In genomic region chr8:47874497-47875178, GRCm38 (mm10) we compare ENCODE assay signal across 25 mouse cellular contexts. TPM values are rescaled to one million over a fixed set of nuclear protein-coding genes. Genes with fewer than 3 reads are reported as not detected.
DNase-seq lines count a peak whose midpoint lies in the region; ATAC-seq and TF ChIP-seq lines count a peak whose summit lies in the region.
"Had no signal": no experiment of that assay in that cellular context is flagged by ENCODE, and none has a peak within 500 bp of the region (broad histone marks: within the 10 kb centered on the region; RNA-seq: fewer than 3 reads in every experiment).

No protein-coding gene starts in this region.

- in situ Hi-C loops in Patski (cut with MboI; ENCODE audit: low pct_unique_long_range_greater_than_20kb) = loop anchor here (5.0 kb wide), 2 partner anchors 58 to 143 kb away; no protein-coding TSS in a partner anchor

- no peak for TF ChIP-seq CTCF in MEL (IDR thresholded peaks at IDR 0.05 in 2 of 3, conservative IDR thresholded peaks at IDR 0.05 in 1 of 3; ENCODE audit: control insufficient read depth in 1 of 3, insufficient read depth in 1 of 3, low read depth in 2 of 3, low read length in 3 of 3, poor library complexity in 1 of 3, severe bottlenecking in 1 of 3)
- no peak for TF ChIP-seq CTCF in Patski (IDR thresholded peaks at IDR 0.05)

- H3K36me3 ChIP-seq in MEL (ENCODE audit: control insufficient read depth in 1 of 2, insufficient read depth in 2 of 2, low read length in 2 of 2) = peaks cover 0 to under 1% of the 10 kb centered on the region in 2 experiments; a peak in 1 of 4 replicates
- peaks cover 30% of the 10 kb centered on the region for H3K36me3 ChIP-seq in intestine, embryonic 14.5 days (ENCODE audit: control insufficient read depth, insufficient read depth, low read length)
- peaks cover 3% of the 10 kb centered on the region; the same call in 1 of the 2 replicates for H3K36me3 ChIP-seq in liver, embryonic 11.5 days (ENCODE audit: control insufficient read depth, insufficient read depth, low read length)

- no peak for TF ChIP-seq RAD21 in MEL (IDR thresholded peaks at IDR 0.05; ENCODE audit: low read depth, low read length)

- TF ChIP-seq POLR2A in MEL (IDR thresholded peaks at IDR 0.05; ENCODE audit: control insufficient read depth in 1 of 2, insufficient read depth in 1 of 2, low read depth in 1 of 2, low read length in 2 of 2, poor library complexity in 1 of 2) = no peak

- H3K4me1 ChIP-seq in MEL (ENCODE audit: control insufficient read depth in 1 of 2, insufficient read depth in 2 of 2, low read length in 2 of 2) = no peaks in the 10 kb centered on the region
- H3K4me1 ChIP-seq in intestine, embryonic 14.5 days (replicated peaks; ENCODE audit: control insufficient read depth, insufficient read depth, low read length) = no peaks in the 10 kb centered on the region
- H3K4me1 ChIP-seq in liver, embryonic 11.5 days (replicated peaks; ENCODE audit: control insufficient read depth, insufficient read depth, low read length) = no peaks in the 10 kb centered on the region
- H3K4me1 ChIP-seq: forebrain, embryonic 10.5 days; hindbrain, embryonic 12.5 days had no signal

- POLR2A ChIA-PET in Patski (lab: Charles Lee) = no interaction called here

- H3K4me3 ChIP-seq in MEL (ENCODE audit: control insufficient read depth in 1 of 2, insufficient read depth in 1 of 2, low read depth in 2 of 2, low read length in 2 of 2) = no peak overlapping the region
- H3K4me3 ChIP-seq in intestine, embryonic 14.5 days (ENCODE audit: low read depth, low read length) = no peak overlapping the region
- H3K4me3 ChIP-seq in liver, embryonic 11.5 days (ENCODE audit: low read depth, low read length) = no peak overlapping the region
- H3K4me3 ChIP-seq: embryonic facial prominence, embryonic 10.5 days; erythroblast, embryonic 14.5 days; forebrain, embryonic 10.5 days; hindbrain, embryonic 12.5 days had no signal

- CTCF ChIA-PET in Patski (lab: Charles Lee) = interaction anchor here (0.7 to 1.6 kb wide), 4 partner anchors 46 to 142 kb away, joined by 3 to 4 read pairs (median 4); no protein-coding TSS in a partner anchor

- DNase-seq in MEL (ENCODE audit: low read depth, low spot score) = peak; percentile 17
- DNase-seq in Patski (ENCODE audit: low read depth, low spot score) = peak; percentile 37
- DNase-seq in intestine, embryonic 14.5 days (ENCODE audit: low spot score) = no peak
- no peak for DNase-seq in liver, embryonic 11.5 days (ENCODE audit: low spot score)
- DNase-seq in layer of hippocampus, adult 11-12 months (ENCODE audit: low spot score) = no peak
- DNase-seq in kidney, postnatal 4 days = no peak
- DNase-seq: adrenal gland, adult 2 months; adrenal gland, postnatal 36 days; cerebellum, adult 2 months; cerebellum, postnatal 10 days; gastrocnemius, postnatal 36 days; heart, adult 11 months; heart, postnatal 10 days; heart, postnatal 4 days had no signal

- H3K27me3 ChIP-seq in MEL (ENCODE audit: control insufficient read depth in 1 of 2, insufficient read depth in 2 of 2, low read length in 2 of 2) (no peaks in the 10 kb centered on the region), Patski (no peaks in the 10 kb centered on the region)
- no peaks in the 10 kb centered on the region for H3K27me3 ChIP-seq in intestine, embryonic 14.5 days (replicated peaks; ENCODE audit: control insufficient read depth, insufficient read depth, low read length)
- no peaks in the 10 kb centered on the region for H3K27me3 ChIP-seq in liver, embryonic 11.5 days (replicated peaks; ENCODE audit: control insufficient read depth, insufficient read depth, low read length)
- H3K27me3 ChIP-seq: CH12.LX; hindbrain, embryonic 12.5 days had no signal

- H3K9me3 ChIP-seq in MEL (replicated peaks; ENCODE audit: insufficient read depth, low read length) = no peaks in the 10 kb centered on the region
- H3K9me3 ChIP-seq in intestine, embryonic 14.5 days (ENCODE audit: control insufficient read depth, low read length) = no peaks in the 10 kb centered on the region
- no peaks in the 10 kb centered on the region for H3K9me3 ChIP-seq in liver, embryonic 11.5 days (ENCODE audit: control insufficient read depth, low read length)
- H3K9me3 ChIP-seq: embryonic facial prominence, embryonic 10.5 days; forebrain, embryonic 10.5 days; hindbrain, embryonic 12.5 days had no signal

- peak; percentile 64 for ATAC-seq in Patski
- ATAC-seq in intestine, embryonic 14.5 days (replicated peaks; ENCODE audit: low FRiP score, low TSS enrichment, low read depth) = peak; percentile 57
- ATAC-seq in megakaryocyte progenitor cell, adult 5-6 weeks (replicated peaks; ENCODE audit: poor library complexity) = peak; percentile 13; the same call in 1 of the 2 replicates
- no peak for ATAC-seq in liver, embryonic 11.5 days (replicated peaks; ENCODE audit: low FRiP score)
- ATAC-seq: forebrain, embryonic 14.5 days; hindbrain, postnatal 0 days had no signal

- 57% methylated on average over 13 of the region's 13 CpGs for WGBS in intestine, embryonic 14.5 days
- 70% methylated on average over 13 of the region's 13 CpGs for WGBS in liver, embryonic 11.5 days

- H3K9ac ChIP-seq in MEL (ENCODE audit: control insufficient read depth, low read depth, low read length, poor library complexity, severe bottlenecking) = no peak overlapping the region
- no peak overlapping the region for H3K9ac ChIP-seq in intestine, embryonic 14.5 days (ENCODE audit: low read length)
- no peak overlapping the region for H3K9ac ChIP-seq in liver, embryonic 11.5 days (ENCODE audit: low read depth, low read length)
- H3K9ac ChIP-seq: hindbrain, embryonic 12.5 days had no signal

- no peak overlapping the region for H3K27ac ChIP-seq in MEL (ENCODE audit: control insufficient read depth, low read depth, low read length)
- 0 out of 2 replicates have a peak overlapping the region, but pooled peaks have one; percentile 16 for H3K27ac ChIP-seq in intestine, embryonic 14.5 days (ENCODE audit: low read depth)
- no peak overlapping the region for H3K27ac ChIP-seq in liver, embryonic 11.5 days (ENCODE audit: low read depth, low read length)
- H3K27ac ChIP-seq: embryonic facial prominence, embryonic 10.5 days; forebrain, embryonic 10.5 days; hindbrain, embryonic 12.5 days; hindbrain, postnatal 0 days had no signal

- H3K79me2 ChIP-seq in MEL (ENCODE audit: control insufficient read depth, insufficient read depth, low read length, poor library complexity) = no peaks in the 10 kb centered on the region

- TF ChIP-seq EP300 in MEL (IDR thresholded peaks at IDR 0.05; ENCODE audit: low read depth in 1 of 2, low read length in 2 of 2) = peak; percentile 15 to 61; a peak in 1 of 4 replicates

- H3K4me2 ChIP-seq in intestine, embryonic 14.5 days (ENCODE audit: low read length) = no peak overlapping the region
- no peak overlapping the region for H3K4me2 ChIP-seq in liver, embryonic 11.5 days
- H3K4me2 ChIP-seq: hindbrain, embryonic 12.5 days had no signal

TF ChIP-seq in MEL, 35 proteins besides CTCF, POLR2A, EP300 and RAD21:
- no peak for TF ChIP-seq GABPA (IDR thresholded peaks at IDR 0.05; ENCODE audit: low read depth, low read length)
- TF ChIP-seq POLR2AphosphoS2 (IDR thresholded peaks at IDR 0.05; ENCODE audit: low read length) = no peak
- peak; percentile 44; the same call in 1 of the 2 replicates for TF ChIP-seq BHLHE40 (IDR thresholded peaks at IDR 0.05; ENCODE audit: borderline replicate concordance, low read depth, low read length)
- TF ChIP-seq E2F4 (IDR thresholded peaks at IDR 0.05; ENCODE audit: borderline replicate concordance, low read depth, low read length) = no peak
- no peak for TF ChIP-seq CHD1 (IDR thresholded peaks at IDR 0.05; ENCODE audit: low read depth, low read length)
- no peak for TF ChIP-seq MAFK (IDR thresholded peaks at IDR 0.05; ENCODE audit: borderline replicate concordance, low read depth, low read length)
- peak; percentile 49; the same call in 1 of the 2 replicates for TF ChIP-seq MAX (IDR thresholded peaks at IDR 0.05; ENCODE audit: low read length)
- no peak for TF ChIP-seq UBTF (IDR thresholded peaks at IDR 0.05; ENCODE audit: borderline replicate concordance, insufficient read depth, low read depth, low read length)
- peak; percentile 32; the same call in 1 of the 2 replicates for TF ChIP-seq TCF12 (IDR thresholded peaks at IDR 0.05; ENCODE audit: low read depth, low read length)
- no peak for TF ChIP-seq CHD2 (IDR thresholded peaks at IDR 0.05; ENCODE audit: low read length)

RNA-seq across cellular contexts. Expression of gene Cldn22, which starts 50.4 kb away (rescaled TPM):
- not detected in 2 replicates for total RNA-seq in MEL (2012; rRNA removed)
- polyA plus RNA-seq in MEL (2012; ENCODE audit: insufficient read depth in 1 of 2, insufficient read length in 2 of 2, low read depth in 1 of 2, low replicate concordance in 2 of 2, missing spikeins in 1 of 2) (not detected), Patski (2021) (not detected)
- polyA plus RNA-seq in intestine, embryonic 14.5 days (2014; fragmentation: Nextera tagmentation; extraction: Ambion mirVana) = not detected in 2 replicates
- total RNA-seq in megakaryocyte progenitor cell, adult 5-6 weeks (2015) = not detected in 2 replicates
- total RNA-seq in megakaryocyte progenitor cell, adult 5-6 weeks (2017) = not detected in 2 replicates
- not detected in 2 replicates for polyA plus RNA-seq in liver, embryonic 11.5 days (2014; fragmentation: Nextera tagmentation; extraction: Ambion mirVana)
- total RNA-seq: CH12.LX; heart, postnatal 10 days; heart, postnatal 4 days; hindbrain, postnatal 0 days had no signal
- polyA plus RNA-seq: embryonic facial prominence, embryonic 10.5 days; embryonic facial prominence, embryonic 14.5 days; erythroblast, embryonic 14.5 days; forebrain, embryonic 10.5 days; forebrain, embryonic 14.5 days; heart, embryonic 14.5 days; hindbrain, embryonic 12.5 days; hindbrain, postnatal 0 days had no signal

RNA-seq across cellular contexts. Expression of gene Cldn24, which starts 52.7 kb away (rescaled TPM):
- total RNA-seq in MEL (2012; rRNA removed) = not detected in 2 replicates
- polyA plus RNA-seq in MEL (2012; ENCODE audit: insufficient read depth in 1 of 2, insufficient read length in 2 of 2, low read depth in 1 of 2, low replicate concordance in 2 of 2, missing spikeins in 1 of 2) (not detected), Patski (2021) (0.09 TPM)
- not detected in 2 replicates for polyA plus RNA-seq in intestine, embryonic 14.5 days (2014; fragmentation: Nextera tagmentation; extraction: Ambion mirVana)
- total RNA-seq in megakaryocyte progenitor cell, adult 5-6 weeks (2015) = not detected in 2 replicates
- not detected in 2 replicates for total RNA-seq in megakaryocyte progenitor cell, adult 5-6 weeks (2017)
- polyA plus RNA-seq in liver, embryonic 11.5 days (2014; fragmentation: Nextera tagmentation; extraction: Ambion mirVana) = not detected in 2 replicates
- total RNA-seq: adrenal gland, adult 2 months; adrenal gland, postnatal 36 days; CH12.LX; gastrocnemius, adult 8-10 months; gastrocnemius, postnatal 36 days; heart, postnatal 10 days; heart, postnatal 4 days; hindbrain, postnatal 0 days had no signal
- polyA plus RNA-seq: adrenal gland, adult 2 months; cerebellum, adult 2 months; embryonic facial prominence, embryonic 10.5 days; embryonic facial prominence, embryonic 14.5 days; erythroblast, embryonic 14.5 days; forebrain, embryonic 10.5 days; forebrain, embryonic 14.5 days; heart, embryonic 14.5 days; hindbrain, postnatal 0 days had no signal

Comparison
In these comparisons a context has a peak if more than half of its experiments do, and no peak if none do; other contexts are left out.
1. DNase-seq: peak in MEL (single experiment) and Patski (single experiment); none in intestine, embryonic 14.5 days (single experiment), liver, embryonic 11.5 days (single experiment), layer of hippocampus, adult 11-12 months (single experiment) and kidney, postnatal 4 days (0 of 2).